Mouse (Mus musculus) lung, adult 2 months (tissue): ENCODE results near the gene Jup.

Source experiments
- CTCF ChIP-seq: fragments of 200-500 bp; IDR thresholded peaks from 2 replicates; pipeline ENCODE4 v1.5.1; 2011; ENCODE audit warnings: mild to moderate bottlenecking, low read length, control low read depth; ENCODE audit not compliant: insufficient read depth
- POLR2A ChIP-seq: fragments of 200-500 bp; IDR thresholded peaks from 2 replicates; pipeline ENCODE4 v1.6.1; 2011; ENCODE audit warnings: low read depth, mild to moderate bottlenecking, control low read depth, low read length, borderline replicate concordance; ENCODE audit errors: extremely low read depth

GRCm38 (mm10) chr11:100402240-100402639 is 4.7 kb upstream of the Jup start:
- TF ChIP-seq POLR2A (no peak), CTCF (no peak)
